Mouse (Mus musculus) hindbrain, embryonic 12.5 days (tissue): Measurements from ENCODE around the gene Usp3. TPM values are rescaled to one million over a fixed set of nuclear protein-coding genes. Genes with fewer than 3 reads are reported as not detected.

Experiments
- ATAC-seq: fragments of 200-750 bp; cut with Nextera tagmentation; 2 replicates; pipeline ENCODE4 v1.8.0; 2017; ENCODE audit warnings: moderate TSS enrichment; ENCODE audit not compliant: low FRiP score
- H3K27ac ChIP-seq: fragments of 300-500 bp; sonication (generic); 2 replicates; pipeline ENCODE4 v1.5.1; 2016; ENCODE audit warnings: mild to moderate bottlenecking
- H3K27me3 ChIP-seq: fragments of 300-500 bp; sonication (generic); 2 replicates; pipeline ENCODE4 v1.6.1; 2016; ENCODE audit warnings: mild to moderate bottlenecking
- H3K36me3 ChIP-seq: fragments of 300-500 bp; sonication (generic); 2 replicates; pipeline ENCODE4 v1.6.1; 2016; ENCODE audit warnings: mild to moderate bottlenecking
- H3K4me1 ChIP-seq: fragments of 300-500 bp; sonication (generic); 2 replicates; pipeline ENCODE4 v1.6.1; 2016
- H3K4me2 ChIP-seq: fragments of 300-500 bp; sonication (generic); replicated peaks from 2 replicates; pipeline ENCODE4 v1.6.1; 2016; ENCODE audit warnings: mild to moderate bottlenecking
- H3K4me3 ChIP-seq: fragments of 300-500 bp; sonication (generic); 2 replicates; pipeline ENCODE4 v1.5.1; 2016; ENCODE audit warnings: mild to moderate bottlenecking
- H3K9ac ChIP-seq: fragments of 300-500 bp; sonication (generic); 2 replicates; pipeline ENCODE4 v1.6.1; 2016; ENCODE audit warnings: mild to moderate bottlenecking, moderate library complexity
- H3K9me3 ChIP-seq: fragments of 300-500 bp; sonication (generic); replicated peaks from 2 replicates; pipeline ENCODE4 v1.6.1; 2016; ENCODE audit warnings: mild to moderate bottlenecking
- WGBS: fragments of 180-500 bp; shearing (Covaris S2); methylation state at CpG from one replicate; pipeline ENCODE4 v1.1.7; 2016; 5-methylcytosine and 5-hydroxymethylcytosine counted together
- polyA plus RNA-seq: library from polyadenylated mRNA; unstranded; fragments of >200 nt; fragmentation: Nextera tagmentation; extraction: Ambion mirVana; gene quantifications from 2 replicates; pipeline ENCODE4 v1.2.1, GENCODE M21; 2016

Gene Usp3
- polyA plus RNA-seq, 1 experiment from 2014 or later = 88.1 TPM

GRCm38 (mm10) chr9:66511580-66512350, 81.2 kb downstream of the Usp3 start:
- Histone ChIP-seq H3K4me1 (peaks cover 11% of the 10 kb centered on the region), H3K27me3 (no peaks in the 10 kb centered on the region), H3K4me2 (peak overlapping the region; percentile 67), H3K9me3 (no peaks in the 10 kb centered on the region), H3K4me3 (peak overlapping the region; percentile 49), H3K27ac (peak overlapping the region; percentile 94), H3K9ac (peak overlapping the region; percentile 63), H3K36me3 (peaks cover 48% of the 10 kb centered on the region)
- peak; percentile 89 for ATAC-seq
- under 1% methylated on average over 78 of the region's 78 CpGs for WGBS

GRCm38 (mm10) chr9:66510944-66511343, 82.0 kb downstream of the Usp3 start:
- Histone ChIP-seq H3K4me3 (peak overlapping the region; percentile 49), H3K27me3 (no peaks in the 10 kb centered on the region), H3K36me3 (peaks cover 40% of the 10 kb centered on the region), H3K4me1 (peaks cover 17% of the 10 kb centered on the region), H3K27ac (peak overlapping the region; percentile 94), H3K4me2 (peak overlapping the region; percentile 67), H3K9ac (peak overlapping the region; percentile 63), H3K9me3 (no peaks in the 10 kb centered on the region)
- WGBS = 7% methylated on average over 2 of the region's 2 CpGs
- no peak for ATAC-seq

GRCm38 (mm10) chr9:66510351-66510841, 82.5 kb downstream of the Usp3 start:
- Histone ChIP-seq H3K4me3 (no peak overlapping the region), H3K4me1 (peaks cover 21% of the 10 kb centered on the region), H3K9ac (peak overlapping the region; percentile 63; the same call in 1 of the 2 replicates), H3K4me2 (peak overlapping the region; percentile 67), H3K27ac (peak overlapping the region; percentile 94), H3K27me3 (no peaks in the 10 kb centered on the region), H3K9me3 (no peaks in the 10 kb centered on the region), H3K36me3 (peaks cover 38% of the 10 kb centered on the region)
- 74% methylated on average over 7 of the region's 7 CpGs for WGBS
- ATAC-seq = no peak

- Histone ChIP-seq H3K9me3 (no peaks in the 10 kb centered on the region), H3K36me3 (peaks cover 42% of the 10 kb centered on the region), H3K4me1 (peaks cover 31% of the 10 kb centered on the region), H3K27ac (no peak overlapping the region), H3K27me3 (no peaks in the 10 kb centered on the region), H3K4me3 (no peak overlapping the region), H3K9ac (no peak overlapping the region), H3K4me2 (no peak overlapping the region)
- no peak for ATAC-seq
- 75% methylated on average over 4 of the region's 4 CpGs for WGBS
Observed at GRCm38 (mm10) chr9:66508890-66509399, 84.0 kb downstream of the Usp3 start.

- WGBS = 74% methylated on average over 3 of the region's 3 CpGs
- ATAC-seq = no peak
- Histone ChIP-seq H3K27ac (no peak overlapping the region), H3K4me1 (peaks cover 31% of the 10 kb centered on the region), H3K36me3 (peaks cover 41% of the 10 kb centered on the region), H3K9ac (no peak overlapping the region), H3K4me2 (no peak overlapping the region), H3K9me3 (no peaks in the 10 kb centered on the region), H3K4me3 (no peak overlapping the region), H3K27me3 (no peaks in the 10 kb centered on the region)
Observed at GRCm38 (mm10) chr9:66507684-66508083, 85.3 kb downstream of the Usp3 start.

GRCm38 (mm10) chr9:66506424-66506823, 86.5 kb downstream of the Usp3 start:
- H3K27ac ChIP-seq = peak overlapping the region; percentile 79
- H3K4me3 ChIP-seq = no peak overlapping the region
- no peaks in the 10 kb centered on the region for H3K9me3 ChIP-seq
- ATAC-seq = no peak
- H3K4me1 ChIP-seq = peaks cover 31% of the 10 kb centered on the region
- no peak overlapping the region for H3K9ac ChIP-seq
- H3K4me2 ChIP-seq = no peak overlapping the region
- peaks cover 53% of the 10 kb centered on the region for H3K36me3 ChIP-seq
- no peaks in the 10 kb centered on the region for H3K27me3 ChIP-seq

- WGBS = 26% methylated on average over 4 of the region's 4 CpGs
- no peak overlapping the region for H3K4me3 ChIP-seq
- H3K9ac ChIP-seq = no peak overlapping the region
- H3K36me3 ChIP-seq = peaks cover 57% of the 10 kb centered on the region
- ATAC-seq = peak; percentile 78
- H3K27me3 ChIP-seq = no peaks in the 10 kb centered on the region
- H3K27ac ChIP-seq = peak overlapping the region; percentile 79
- peaks cover 30% of the 10 kb centered on the region for H3K4me1 ChIP-seq
- no peak overlapping the region for H3K4me2 ChIP-seq
- H3K9me3 ChIP-seq = no peaks in the 10 kb centered on the region
Observed at GRCm38 (mm10) chr9:66506011-66506410, 86.9 kb downstream of the Usp3 start.

- Histone ChIP-seq H3K4me3 (no peak overlapping the region), H3K27ac (peak overlapping the region; percentile 79), H3K9me3 (no peaks in the 10 kb centered on the region), H3K27me3 (no peaks in the 10 kb centered on the region), H3K4me1 (peaks cover 24% of the 10 kb centered on the region), H3K36me3 (peaks cover 64% of the 10 kb centered on the region), H3K4me2 (no peak overlapping the region), H3K9ac (peak overlapping the region; percentile 10; the same call in 1 of the 2 replicates)
- ATAC-seq = 0 out of 2 replicates have a peak, but pooled peaks have one; percentile 20
- WGBS = 61% methylated on average over 9 of the region's 9 CpGs
Observed at GRCm38 (mm10) chr9:66505141-66505917, 87.6 kb downstream of the Usp3 start.

GRCm38 (mm10) chr9:66504518-66504917, 88.4 kb downstream of the Usp3 start:
- H3K9ac ChIP-seq = no peak overlapping the region
- WGBS = 90% methylated on average over 13 of the region's 13 CpGs
- H3K36me3 ChIP-seq = peaks cover 68% of the 10 kb centered on the region
- no peaks in the 10 kb centered on the region for H3K27me3 ChIP-seq
- H3K27ac ChIP-seq = no peak overlapping the region
- peaks cover 20% of the 10 kb centered on the region for H3K4me1 ChIP-seq
- H3K4me2 ChIP-seq = no peak overlapping the region
- H3K4me3 ChIP-seq = no peak overlapping the region
- no peak for ATAC-seq
- no peaks in the 10 kb centered on the region for H3K9me3 ChIP-seq

GRCm38 (mm10) chr9:66503879-66504411, 89.0 kb downstream of the Usp3 start:
- Histone ChIP-seq H3K27me3 (no peaks in the 10 kb centered on the region), H3K27ac (no peak overlapping the region), H3K36me3 (peaks cover 64% of the 10 kb centered on the region), H3K4me3 (no peak overlapping the region), H3K4me2 (no peak overlapping the region), H3K9me3 (no peaks in the 10 kb centered on the region), H3K4me1 (peaks cover 20% of the 10 kb centered on the region), H3K9ac (no peak overlapping the region)
- ATAC-seq = no peak
- WGBS = 82% methylated on average over 4 of the region's 4 CpGs

GRCm38 (mm10) chr9:66501248-66501647, 91.7 kb downstream of the Usp3 start:
- WGBS = 91% methylated on average over 2 of the region's 2 CpGs
- H3K9ac ChIP-seq = no peak overlapping the region
- H3K4me3 ChIP-seq = no peak overlapping the region
- H3K4me1 ChIP-seq = peaks cover 17% of the 10 kb centered on the region
- ATAC-seq = no peak
- H3K4me2 ChIP-seq = no peak overlapping the region
- no peak overlapping the region for H3K27ac ChIP-seq
- H3K36me3 ChIP-seq = peaks cover 69% of the 10 kb centered on the region
- no peaks in the 10 kb centered on the region for H3K27me3 ChIP-seq
- H3K9me3 ChIP-seq = no peaks in the 10 kb centered on the region

GRCm38 (mm10) chr9:66493992-66494391, 99.0 kb downstream of the Usp3 start:
- H3K36me3 ChIP-seq = peaks cover 83% of the 10 kb centered on the region

More at GRCm38 (mm10) chr9:66493992-66494391, 99.0 kb downstream of the Usp3 start:
- H3K9ac ChIP-seq = no peak overlapping the region
- H3K4me1 ChIP-seq = no peaks in the 10 kb centered on the region
- no peak overlapping the region for H3K27ac ChIP-seq
- H3K4me3 ChIP-seq = no peak overlapping the region
- ATAC-seq = no peak
- H3K4me2 ChIP-seq = no peak overlapping the region
- no peaks in the 10 kb centered on the region for H3K9me3 ChIP-seq
- H3K27me3 ChIP-seq = no peaks in the 10 kb centered on the region
